Mouse (Mus musculus): ENCODE results near the gene Nostrin.

Nostrin gene

DNA sequence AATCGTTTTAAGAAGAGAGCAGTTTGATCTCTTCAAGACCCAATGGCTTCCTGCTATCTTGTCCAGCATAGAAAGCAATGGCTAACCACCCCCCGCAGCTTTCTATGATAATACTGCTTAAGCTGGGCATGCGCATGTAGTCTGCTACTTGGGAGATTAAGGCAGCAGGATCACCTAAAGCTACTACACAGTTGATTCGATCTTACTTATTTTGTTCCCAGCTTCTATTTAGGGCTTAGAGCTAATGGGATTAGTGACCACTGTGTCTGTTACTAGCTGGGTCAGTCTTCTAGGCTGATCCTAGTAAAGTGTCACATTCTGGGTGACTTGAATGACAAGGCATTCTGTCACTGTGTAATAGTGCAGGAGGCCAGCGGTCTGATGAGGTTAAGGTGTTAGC lies 15.2 kb downstream of the Nostrin start:
- H3K27me3 ChIP-seq (ENCODE audit: insufficient read depth, low read length): no peaks in the 10 kb centered on the region
- H3K36me3 ChIP-seq (ENCODE audit: insufficient read depth, low read length): no peaks in the 10 kb centered on the region
- H3K4me1 ChIP-seq (replicated peaks; ENCODE audit: low read depth, low read length): no peaks in the 10 kb centered on the region
- no peak overlapping the region for H3K4me3 ChIP-seq (replicated peaks; ENCODE audit: low read length)
- H3K9me3 ChIP-seq (ENCODE audit: low read length): no peaks in the 10 kb centered on the region
- TF ChIP-seq POU5F1 (IDR thresholded peaks at IDR 0.05; ENCODE audit: borderline replicate concordance, low read length) (no peak), NANOG (IDR thresholded peaks at IDR 0.05; ENCODE audit: borderline replicate concordance, low read length) (no peak)

DNA sequence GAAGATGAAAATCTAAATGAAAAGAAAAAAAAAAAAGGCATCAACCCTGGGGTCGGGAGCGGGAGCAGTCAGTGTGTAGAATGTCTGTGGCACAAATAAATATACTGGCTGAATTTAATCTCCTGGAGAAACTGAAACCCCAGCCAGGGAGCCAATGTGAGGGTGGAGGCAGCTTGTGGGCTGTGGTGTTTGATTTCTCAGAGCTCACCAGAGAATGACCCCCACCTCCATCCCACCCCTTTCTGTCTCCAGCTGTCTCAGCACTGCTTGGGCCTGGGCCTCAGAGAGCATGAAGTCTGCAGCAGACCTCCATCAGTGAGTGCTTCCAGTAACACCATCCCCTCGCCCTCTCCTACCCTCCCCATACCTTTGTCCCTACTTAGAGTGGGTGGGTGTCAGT lies 20.3 kb downstream of the Nostrin start:
- no peaks in the 10 kb centered on the region for H3K36me3 ChIP-seq (ENCODE audit: insufficient read depth, low read length)
- H3K9me3 ChIP-seq (ENCODE audit: low read length): peaks cover 4% of the 10 kb centered on the region
- H3K4me3 ChIP-seq (replicated peaks; ENCODE audit: low read length): no peak overlapping the region
- no peaks in the 10 kb centered on the region for H3K4me1 ChIP-seq (replicated peaks; ENCODE audit: low read depth, low read length)
- no peaks in the 10 kb centered on the region for H3K27me3 ChIP-seq (ENCODE audit: insufficient read depth, low read length)
- no peak for TF ChIP-seq POU5F1 (IDR thresholded peaks at IDR 0.05; ENCODE audit: borderline replicate concordance, low read length)

DNA sequence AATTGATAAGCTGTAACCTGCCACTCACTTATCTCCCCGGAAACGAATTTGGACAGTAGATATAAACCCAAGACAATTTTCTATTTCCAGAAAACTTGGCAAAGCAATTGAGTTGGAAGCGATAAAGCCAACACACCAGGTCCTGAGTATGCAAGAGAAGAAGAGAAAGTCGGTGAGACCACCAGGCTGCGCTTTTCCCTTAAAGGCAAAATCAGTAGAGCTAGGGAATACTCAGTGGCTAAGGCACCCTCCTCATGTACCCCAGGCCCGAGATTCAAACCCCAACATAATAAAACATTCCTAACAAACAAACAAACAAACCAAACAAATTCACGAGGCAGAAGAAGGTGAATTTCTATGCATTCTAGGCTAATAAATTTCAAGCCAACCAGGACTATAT lies 20.7 kb downstream of the Nostrin start:
- no peak overlapping the region for H3K4me3 ChIP-seq (replicated peaks; ENCODE audit: low read length)
- H3K4me1 ChIP-seq (replicated peaks; ENCODE audit: low read depth, low read length): no peaks in the 10 kb centered on the region
- H3K27me3 ChIP-seq (ENCODE audit: insufficient read depth, low read length): no peaks in the 10 kb centered on the region
- no peaks in the 10 kb centered on the region for H3K36me3 ChIP-seq (ENCODE audit: insufficient read depth, low read length)
- peaks cover 4% of the 10 kb centered on the region for H3K9me3 ChIP-seq (ENCODE audit: low read length)
- no peak for TF ChIP-seq POU5F1 (IDR thresholded peaks at IDR 0.05; ENCODE audit: borderline replicate concordance, low read length)
- TF ChIP-seq NANOG (IDR thresholded peaks at IDR 0.05; ENCODE audit: borderline replicate concordance, low read length): no peak
- TF ChIP-seq CTCF (conservative IDR thresholded peaks at IDR 0.05; ENCODE audit: low read length): no peak

DNA sequence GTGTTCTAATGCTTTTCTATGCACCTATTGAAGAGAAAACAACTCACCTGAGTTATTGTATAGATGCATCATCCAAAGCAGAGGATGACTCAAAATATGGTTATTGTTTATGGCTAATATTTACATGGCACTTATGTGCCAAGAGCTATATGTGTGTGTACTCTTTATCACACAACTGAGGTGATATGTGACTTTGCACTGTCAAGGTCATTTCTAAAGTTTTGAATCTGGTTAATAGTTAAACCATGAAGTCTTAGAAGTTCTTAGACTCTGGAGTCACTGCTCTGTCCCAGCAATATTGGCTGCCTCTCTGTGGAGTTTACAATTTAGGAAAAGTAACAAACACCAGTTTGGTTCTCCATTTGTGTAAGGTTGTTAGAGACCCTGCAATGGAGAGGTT lies 23.3 kb downstream of the Nostrin start:
- Histone ChIP-seq H3K9me3 (ENCODE audit: low read length) (peaks cover 4% of the 10 kb centered on the region), H3K36me3 (ENCODE audit: insufficient read depth, low read length) (no peaks in the 10 kb centered on the region), H3K4me3 (replicated peaks; ENCODE audit: low read length) (no peak overlapping the region), H3K27me3 (ENCODE audit: insufficient read depth, low read length) (no peaks in the 10 kb centered on the region), H3K4me1 (replicated peaks; ENCODE audit: low read depth, low read length) (peaks cover 4% of the 10 kb centered on the region; the same call in 1 of the 2 replicates)
- TF ChIP-seq CTCF (conservative IDR thresholded peaks at IDR 0.05; ENCODE audit: low read length) (no peak), POU5F1 (IDR thresholded peaks at IDR 0.05; ENCODE audit: borderline replicate concordance, low read length) (no peak), NANOG (IDR thresholded peaks at IDR 0.05; ENCODE audit: borderline replicate concordance, low read length) (no peak)

DNA sequence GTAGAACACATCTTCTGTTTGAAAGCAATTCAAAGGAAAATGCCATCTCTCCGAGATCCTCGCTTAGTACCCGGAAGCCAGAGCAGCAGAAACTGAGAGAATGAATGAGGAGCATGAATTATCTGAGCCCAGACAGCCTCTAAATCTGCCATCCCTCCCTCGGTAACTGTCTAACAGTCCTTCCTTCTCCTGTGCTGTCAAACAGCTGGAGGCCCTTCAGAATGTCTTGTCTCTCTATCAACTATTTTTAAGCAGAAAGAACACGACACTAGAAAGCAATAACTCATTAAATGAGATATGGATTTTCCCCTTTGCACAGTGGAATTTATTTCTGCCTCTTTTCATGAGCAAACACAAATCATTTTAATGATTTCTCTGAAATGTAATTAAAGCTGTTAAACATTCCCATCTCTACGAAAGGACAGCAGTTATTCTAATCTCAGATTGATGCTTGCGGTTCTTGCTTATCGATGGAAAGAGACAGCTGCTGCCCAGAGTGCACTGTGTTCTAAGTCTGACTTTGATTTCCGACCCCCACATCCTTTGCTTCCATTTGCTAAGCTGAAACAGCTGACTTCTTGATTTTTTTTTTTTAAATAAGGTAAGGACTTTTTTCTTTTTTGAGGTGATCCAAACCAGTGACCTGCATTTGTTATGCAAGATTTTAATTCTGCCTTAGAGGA lies 34.9 kb downstream of the Nostrin start:
- Histone ChIP-seq H3K36me3 (ENCODE audit: insufficient read depth, low read length) (no peaks in the 10 kb centered on the region), H3K4me1 (replicated peaks; ENCODE audit: low read depth, low read length) (no peaks in the 10 kb centered on the region), H3K4me3 (replicated peaks; ENCODE audit: low read length) (no peak overlapping the region), H3K27me3 (ENCODE audit: insufficient read depth, low read length) (no peaks in the 10 kb centered on the region), H3K9me3 (ENCODE audit: low read length) (no peaks in the 10 kb centered on the region)
- TF ChIP-seq POU5F1 (IDR thresholded peaks at IDR 0.05; ENCODE audit: borderline replicate concordance, low read length) (no peak), NANOG (IDR thresholded peaks at IDR 0.05; ENCODE audit: borderline replicate concordance, low read length) (no peak), CTCF (conservative IDR thresholded peaks at IDR 0.05; ENCODE audit: low read length) (no peak)

DNA sequence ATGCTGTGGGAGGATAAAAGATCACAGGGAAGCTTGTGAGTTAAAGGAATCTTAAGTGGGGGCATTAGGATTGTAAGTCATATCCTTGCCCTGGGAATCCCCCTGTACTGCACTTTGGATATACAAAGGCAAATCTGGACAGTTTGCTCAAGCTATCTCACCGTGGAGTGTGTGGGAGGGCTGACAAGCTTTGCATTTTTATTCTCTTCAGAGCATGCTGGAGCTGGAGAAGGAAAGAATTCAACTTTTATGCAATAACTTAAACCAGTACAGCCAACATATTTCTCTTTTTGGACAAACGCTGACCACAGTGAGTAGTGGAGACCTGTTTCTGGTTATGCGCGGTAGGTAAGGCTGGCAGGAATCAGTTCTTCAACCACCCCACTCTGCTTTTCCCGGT lies 39.7 kb downstream of the Nostrin start:
- no peaks in the 10 kb centered on the region for H3K9me3 ChIP-seq (ENCODE audit: low read length)
- no peaks in the 10 kb centered on the region for H3K27me3 ChIP-seq (ENCODE audit: insufficient read depth, low read length)
- no peaks in the 10 kb centered on the region for H3K4me1 ChIP-seq (replicated peaks; ENCODE audit: low read depth, low read length)
- TF ChIP-seq POU5F1 (IDR thresholded peaks at IDR 0.05; ENCODE audit: borderline replicate concordance, low read length) (no peak), NANOG (IDR thresholded peaks at IDR 0.05; ENCODE audit: borderline replicate concordance, low read length) (no peak), CTCF (conservative IDR thresholded peaks at IDR 0.05; ENCODE audit: low read length) (no peak)
- no peaks in the 10 kb centered on the region for H3K36me3 ChIP-seq (ENCODE audit: insufficient read depth, low read length)
- no peak overlapping the region for H3K4me3 ChIP-seq (replicated peaks; ENCODE audit: low read length)

DNA sequence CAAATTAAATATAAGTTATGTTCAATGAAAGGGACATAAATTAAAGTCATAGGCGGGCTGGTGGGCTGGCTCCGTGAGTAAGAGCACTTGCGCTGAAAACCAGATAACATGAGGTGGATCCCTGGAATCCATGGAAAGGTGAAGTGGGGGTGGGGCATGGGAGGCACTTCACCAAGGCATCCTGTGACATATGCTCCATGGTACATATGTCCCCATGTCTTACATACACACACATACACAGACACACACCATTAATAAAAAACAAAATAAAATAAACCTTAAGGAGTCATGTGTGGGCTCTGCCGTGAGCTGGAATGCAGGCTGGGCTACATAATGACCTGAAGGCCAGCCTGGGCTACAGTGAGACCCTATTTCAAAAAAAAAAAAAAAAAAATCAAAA lies 44.1 kb downstream of the Nostrin start:
- Histone ChIP-seq H3K27me3 (ENCODE audit: insufficient read depth, low read length) (no peaks in the 10 kb centered on the region), H3K36me3 (ENCODE audit: insufficient read depth, low read length) (no peaks in the 10 kb centered on the region), H3K9me3 (ENCODE audit: low read length) (no peaks in the 10 kb centered on the region), H3K4me3 (replicated peaks; ENCODE audit: low read length) (no peak overlapping the region), H3K4me1 (replicated peaks; ENCODE audit: low read depth, low read length) (no peaks in the 10 kb centered on the region)
- TF ChIP-seq POU5F1 (IDR thresholded peaks at IDR 0.05; ENCODE audit: borderline replicate concordance, low read length): no peak
- TF ChIP-seq NANOG (IDR thresholded peaks at IDR 0.05; ENCODE audit: borderline replicate concordance, low read length): no peak
- TF ChIP-seq CTCF (conservative IDR thresholded peaks at IDR 0.05; ENCODE audit: low read length): no peak

DNA sequence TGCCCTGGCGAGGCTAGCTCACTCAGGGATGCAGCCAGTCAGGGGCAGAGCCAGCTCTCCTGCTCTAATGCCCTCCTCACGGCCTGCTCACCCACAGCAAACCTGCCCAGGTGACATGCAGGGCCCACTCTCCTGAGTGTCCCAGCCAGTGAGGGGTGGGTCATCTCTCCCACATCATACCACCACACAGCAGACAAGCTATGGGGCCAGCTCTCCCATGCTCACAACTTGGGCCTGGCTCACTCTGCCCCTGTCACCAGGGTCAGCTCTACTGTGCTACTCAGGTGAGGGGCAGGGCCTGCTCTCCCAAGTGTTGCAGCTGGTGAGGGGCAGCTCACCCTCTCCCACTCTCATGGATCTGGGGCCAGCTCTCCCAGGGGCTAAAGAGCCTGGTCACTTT lies 52.4 kb downstream of the Nostrin start:
- Histone ChIP-seq H3K4me1 (replicated peaks; ENCODE audit: low read depth, low read length) (no peaks in the 10 kb centered on the region; the same call in 1 of the 2 replicates), H3K4me3 (replicated peaks; ENCODE audit: low read length) (no peak overlapping the region), H3K9me3 (ENCODE audit: low read length) (no peaks in the 10 kb centered on the region), H3K36me3 (ENCODE audit: insufficient read depth, low read length) (peaks cover 43% of the 10 kb centered on the region), H3K27me3 (ENCODE audit: insufficient read depth, low read length) (no peaks in the 10 kb centered on the region)
- no peak for TF ChIP-seq CTCF (conservative IDR thresholded peaks at IDR 0.05; ENCODE audit: low read length)

DNA sequence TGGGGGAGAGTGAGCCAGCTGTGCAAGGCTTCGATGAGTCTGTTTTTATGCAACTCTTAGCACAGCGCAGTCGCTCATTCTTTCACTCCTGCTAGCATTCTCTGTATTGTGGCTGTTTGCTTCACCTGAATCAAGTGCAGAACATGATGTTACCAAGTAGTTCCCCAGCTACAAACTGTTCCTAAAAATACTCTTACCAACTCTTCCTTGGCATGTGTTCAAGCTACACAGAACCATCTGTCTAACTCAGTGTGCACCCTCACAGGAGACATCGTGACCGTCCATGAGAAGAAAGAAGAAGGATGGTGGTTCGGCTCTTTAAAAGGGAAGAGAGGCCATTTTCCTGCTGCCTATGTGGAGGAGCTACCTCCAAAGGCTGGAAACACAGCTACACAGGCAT lies 53.1 kb downstream of the Nostrin start:
- TF ChIP-seq CTCF (conservative IDR thresholded peaks at IDR 0.05; ENCODE audit: low read length): no peak

More for the DNA sequence above, 53.1 kb downstream of the Nostrin start:
- Histone ChIP-seq H3K27me3 (ENCODE audit: insufficient read depth, low read length) (no peaks in the 10 kb centered on the region), H3K36me3 (ENCODE audit: insufficient read depth, low read length) (peaks cover 51% of the 10 kb centered on the region), H3K4me3 (replicated peaks; ENCODE audit: low read length) (no peak overlapping the region), H3K9me3 (ENCODE audit: low read length) (no peaks in the 10 kb centered on the region), H3K4me1 (replicated peaks; ENCODE audit: low read depth, low read length) (peaks cover 4% of the 10 kb centered on the region)
